Mouse (Mus musculus): Measurements from ENCODE around the gene Gm17387. TPM values are rescaled to one million over a fixed set of nuclear protein-coding genes. Genes with fewer than 3 reads are reported as not detected.

Gm17387 gene
- total RNA-seq (2021), result not detected
- long read RNA-seq, experiment 1, result 0 reads
- long read RNA-seq, experiment 2, result 0 reads

DNA sequence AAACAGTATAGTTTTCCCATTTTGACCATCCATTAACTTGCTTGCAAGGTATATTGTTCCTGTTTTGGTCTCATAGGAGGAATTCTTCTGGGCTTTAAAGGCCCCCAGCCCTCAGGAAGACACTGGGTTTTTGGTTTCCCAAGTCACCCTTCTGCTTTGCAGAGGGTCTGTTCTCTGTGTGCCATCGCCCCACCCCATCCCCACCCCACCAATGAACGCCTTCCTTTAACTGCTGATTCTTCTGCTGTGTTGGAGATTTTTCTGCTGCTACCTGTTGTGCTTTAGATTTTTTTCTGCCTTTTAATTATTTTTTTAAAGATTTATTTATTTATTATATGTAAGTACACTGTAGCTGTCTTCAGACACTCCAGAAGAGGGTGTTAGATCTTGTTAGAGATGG is at the start of gene Gm17387:
Gene Gm17387 (plus strand): TSS at position 301 of the 400 bp plus-strand sequence.
- DNase-seq, result no peak

DNA sequence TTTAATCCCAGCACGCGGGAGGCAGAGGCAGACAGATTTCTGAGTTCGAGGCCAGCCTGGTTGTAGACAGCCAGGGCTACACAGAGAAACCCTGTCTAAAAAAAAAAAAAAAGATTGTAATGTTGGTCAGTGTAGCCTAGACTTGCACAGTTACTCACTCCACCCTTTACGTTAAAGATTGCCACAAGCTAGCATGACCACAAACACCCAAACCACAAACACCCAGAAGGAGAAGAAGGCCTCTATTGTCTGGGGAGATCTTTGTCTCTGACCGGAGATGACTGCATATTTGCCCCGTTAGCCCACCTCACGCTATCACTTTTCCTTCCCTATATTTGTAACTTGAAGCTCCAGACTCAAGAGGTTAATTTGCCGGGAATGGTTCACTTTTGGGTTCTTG is 47.2 kb upstream of the Gm17387 start:
- no peak for DNase-seq

GRCm38 (mm10) chr7:140982971-140983370 is 46.0 kb upstream of the Gm17387 start:
- no peak for DNase-seq

GRCm38 (mm10) chr7:140987182-140988138 is 41.5 kb upstream of the Gm17387 start:
- no peak for DNase-seq

GRCm38 (mm10) chr7:140989022-140989421 is 39.9 kb upstream of the Gm17387 start:
- DNase-seq, result no peak

DNA sequence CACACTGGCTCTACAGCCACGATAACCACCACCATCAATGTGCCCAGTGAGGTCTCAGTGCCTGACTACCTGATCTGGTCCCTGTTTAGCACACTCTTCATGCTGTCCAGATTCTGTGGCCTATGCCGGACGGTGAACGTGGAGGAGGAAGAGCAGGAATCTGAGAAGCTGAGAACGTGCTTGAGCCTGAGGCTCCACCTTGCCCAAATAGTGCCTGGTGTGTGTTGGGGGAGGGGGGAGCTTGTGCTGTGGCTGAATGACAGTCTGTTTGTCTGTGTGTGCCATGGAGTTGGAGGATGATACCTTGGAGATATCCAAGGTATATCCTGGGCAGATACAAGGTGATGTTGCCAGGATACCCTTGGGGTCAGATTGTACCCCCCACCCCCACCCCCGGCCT is 38.7 kb upstream of the Gm17387 start:
- DNase-seq, result no peak

DNA sequence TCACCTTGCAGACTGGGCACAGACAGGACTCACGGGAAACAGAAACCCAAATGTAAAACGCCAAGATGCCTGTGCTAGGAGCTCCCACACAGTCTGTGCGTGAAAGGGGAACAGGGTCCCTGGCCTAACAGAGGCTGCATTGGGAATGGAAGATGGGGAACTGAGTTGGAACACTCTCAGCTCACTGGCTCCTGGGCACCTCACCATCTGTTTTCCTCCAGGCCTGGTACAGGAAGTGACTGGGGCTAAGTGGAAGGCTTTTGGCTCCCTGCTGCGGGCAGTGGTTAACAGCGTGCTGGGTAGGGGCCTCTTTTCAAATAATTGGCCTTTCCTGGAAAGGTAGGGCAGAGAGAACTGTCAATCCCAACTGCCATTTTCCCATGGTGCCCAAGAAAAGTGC is 38.3 kb upstream of the Gm17387 start:
- DNase-seq, result no peak

- no peak for DNase-seq
These were observed 37.7 kb upstream of the Gm17387 start for GRCm38 (mm10) chr7:140991117-140991689.

GRCm38 (mm10) chr7:140997817-140998216 is 31.1 kb upstream of the Gm17387 start:
- no peak for DNase-seq

DNA sequence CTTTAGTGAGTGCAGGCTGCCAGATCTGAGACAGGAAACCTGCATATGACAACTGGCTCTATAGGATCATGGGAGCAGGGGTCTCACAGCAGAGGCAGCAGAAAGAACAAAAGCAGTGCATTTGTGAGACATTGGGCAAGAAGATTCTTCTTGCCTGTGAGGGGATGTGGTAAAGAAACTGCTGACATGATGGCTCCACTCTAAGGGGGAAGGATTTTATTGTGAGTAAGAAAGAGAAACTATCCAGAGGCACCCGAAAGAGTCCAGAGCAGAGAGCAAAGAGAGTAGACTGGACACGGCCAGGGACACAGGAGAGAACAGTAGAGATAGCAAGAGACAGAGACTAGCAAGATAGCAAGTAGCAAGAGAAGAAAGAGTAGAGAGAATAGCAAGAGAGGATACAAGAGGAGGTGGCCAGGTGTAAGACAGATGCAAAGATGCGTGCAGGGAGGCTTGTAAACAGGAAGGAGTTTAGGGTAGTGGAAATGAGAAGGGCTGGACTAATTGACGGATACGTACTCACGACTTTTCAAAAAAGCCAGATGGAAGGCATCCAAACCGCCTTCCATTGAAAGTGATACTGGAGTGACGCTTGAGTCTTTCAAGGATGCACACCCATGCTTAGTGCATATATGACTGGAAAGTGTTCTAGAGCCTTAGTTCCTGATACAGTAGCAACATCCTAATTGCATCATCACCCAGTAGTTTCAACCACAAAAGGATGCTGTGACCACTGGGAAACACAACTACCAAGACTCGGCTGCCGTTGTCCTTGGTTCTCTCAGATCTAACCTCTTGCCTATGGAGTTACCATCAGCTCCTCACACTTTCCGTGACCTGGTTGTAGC is 29.9 kb upstream of the Gm17387 start:
- DNase-seq, result no peak

DNA sequence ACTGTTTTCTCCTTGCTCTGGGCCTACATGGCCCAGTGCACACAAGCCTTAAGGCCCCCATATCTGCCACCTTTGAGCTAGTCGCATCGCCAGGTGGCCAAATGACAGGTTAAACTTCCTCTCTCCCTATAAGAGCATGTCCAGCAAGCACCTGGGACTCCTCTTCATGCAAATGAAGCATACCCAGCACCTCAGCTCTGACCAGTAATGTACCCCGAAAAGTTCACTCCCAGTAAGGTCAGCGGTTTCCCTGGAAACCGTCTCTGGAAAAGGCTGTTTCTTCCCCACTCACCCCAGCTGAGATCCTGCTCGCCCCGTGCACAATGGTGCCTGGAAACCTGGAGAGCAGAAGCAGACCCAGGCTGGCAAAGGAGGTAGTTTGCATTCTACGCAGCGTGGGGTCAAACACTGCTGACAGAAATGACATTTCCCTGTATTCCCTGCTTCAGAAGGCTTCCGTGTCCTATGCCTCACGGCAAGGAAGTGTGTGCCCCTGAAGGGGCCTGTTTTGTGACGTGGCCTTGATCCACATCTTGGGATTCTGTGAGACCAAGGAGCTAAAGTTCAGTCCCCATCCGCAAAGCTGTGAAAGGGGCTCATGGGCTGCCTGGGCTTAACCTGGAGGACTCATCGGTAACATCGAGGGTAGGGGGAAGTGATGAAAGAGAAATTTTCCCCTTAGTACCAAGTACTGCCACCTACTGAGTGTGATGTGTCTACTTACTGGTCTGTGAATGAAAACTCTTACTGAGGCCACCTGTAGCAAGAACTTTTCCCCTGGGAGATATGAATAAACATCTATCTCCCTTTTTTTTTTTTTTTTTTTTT is 27.8 kb upstream of the Gm17387 start:
- DNase-seq, result no peak

GRCm38 (mm10) chr7:141003248-141004010 is 25.5 kb upstream of the Gm17387 start:
- DNase-seq, result no peak

GRCm38 (mm10) chr7:141006446-141006845 is 22.5 kb upstream of the Gm17387 start:
- no peak for DNase-seq

- no peak for DNase-seq
These were observed 22.0 kb upstream of the Gm17387 start for GRCm38 (mm10) chr7:141006914-141007313.

DNA sequence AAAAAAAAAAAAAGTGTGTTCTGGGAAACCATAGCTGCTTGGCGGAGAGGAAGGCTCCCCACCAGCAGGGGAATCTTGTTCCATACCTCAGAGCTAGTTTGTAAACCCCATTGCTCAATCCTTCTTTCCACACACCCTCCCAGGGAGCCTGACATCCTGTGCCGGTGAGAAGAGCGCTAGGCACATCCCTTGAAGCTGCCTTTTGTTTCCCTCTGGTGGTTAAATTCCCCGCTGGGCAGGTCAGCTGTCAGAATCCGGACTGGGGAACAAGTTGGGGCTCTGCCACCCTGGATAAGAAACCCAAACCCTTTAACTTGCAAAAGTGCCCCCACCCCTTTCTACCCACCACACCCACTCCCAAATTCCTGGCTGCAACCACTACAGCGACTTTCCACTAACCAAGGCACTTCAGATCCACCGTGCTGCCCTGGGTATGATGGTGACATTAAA is 20.6 kb upstream of the Gm17387 start:
- DNase-seq, result peak; percentile 23

GRCm38 (mm10) chr7:141008938-141009660 is 19.8 kb upstream of the Gm17387 start:
- peak; percentile 89 for DNase-seq

GRCm38 (mm10) chr7:141009665-141010064 is 19.3 kb upstream of the Gm17387 start:
- DNase-seq, result no peak

DNA sequence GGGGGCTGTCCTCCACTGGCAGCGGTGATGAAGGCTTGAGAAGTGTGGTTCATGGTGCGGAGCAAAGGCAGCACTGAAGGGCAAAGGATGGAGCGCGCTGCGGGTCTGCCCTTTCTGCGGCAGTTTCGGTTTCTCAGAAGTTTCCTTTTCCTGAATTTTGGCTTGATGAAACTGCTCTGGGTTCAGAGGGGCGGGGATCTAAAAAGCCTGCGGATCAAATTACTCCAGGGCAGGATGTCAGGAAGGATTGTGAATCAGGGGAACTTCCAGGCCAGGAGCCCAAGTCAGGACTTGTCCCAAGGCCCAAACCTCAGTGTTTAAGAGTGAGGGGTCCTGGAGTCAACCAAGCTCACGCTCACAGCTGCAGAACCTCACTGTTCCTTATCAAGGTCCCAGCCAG is 18.3 kb upstream of the Gm17387 start, which contains the start of gene Ifitm3:
Gene Ifitm3 (minus strand): TSS at position 178 of the 400 bp plus-strand sequence.
- peak; percentile 43 for DNase-seq

- no peak for DNase-seq
These were observed 17.6 kb upstream of the Gm17387 start for GRCm38 (mm10) chr7:141011238-141011770.
